Mouse (Mus musculus) lung, adult 2 months (tissue): ENCODE measurements around the gene Lrrc74a.

ENCODE experiments used
- CTCF ChIP-seq: fragments of 200-500 bp; IDR thresholded peaks from 2 replicates; pipeline ENCODE4 v1.5.1; 2011; ENCODE audit warnings: mild to moderate bottlenecking, low read length, control low read depth; ENCODE audit not compliant: insufficient read depth
- POLR2A ChIP-seq: fragments of 200-500 bp; IDR thresholded peaks from 2 replicates; pipeline ENCODE4 v1.6.1; 2011; ENCODE audit warnings: low read depth, mild to moderate bottlenecking, control low read depth, low read length, borderline replicate concordance; ENCODE audit errors: extremely low read depth

- TF ChIP-seq CTCF (no peak), POLR2A (no peak)
Observed at GRCm38 (mm10) chr12:86721453-86721852, 12.7 kb upstream of the Lrrc74a start.
